Mouse (Mus musculus): ENCODE results near the gene Prkar1b. TPM values are rescaled to one million over a fixed set of nuclear protein-coding genes. Genes with fewer than 3 reads are reported as not detected.
A peak's percentile ranks its signal among the peaks of the same experiment; 100 is the strongest.

Gene Prkar1b
- polyA plus RNA-seq, 1 experiment from 2014 or later: 8.3 TPM

- no peaks in the 10 kb centered on the region for H3K27me3 ChIP-seq (ENCODE audit: insufficient read depth, poor library complexity, severe bottlenecking)
- peaks cover 29% of the 10 kb centered on the region for H3K4me1 ChIP-seq
- H3K27ac ChIP-seq: no peak overlapping the region
- no peak for DNase-seq (ENCODE audit: low spot score)
- no peaks in the 10 kb centered on the region for H3K9me3 ChIP-seq
- H3K4me3 ChIP-seq: no peak overlapping the region
- H3K36me3 ChIP-seq: no peaks in the 10 kb centered on the region
- WGBS: 89% methylated on average over 5 of the region's 5 CpGs
Observed at GRCm38 (mm10) chr5:139088173-139088572, 61.6 kb downstream of the Prkar1b start.

- Histone ChIP-seq H3K9me3 (no peaks in the 10 kb centered on the region), H3K27me3 (ENCODE audit: insufficient read depth, poor library complexity, severe bottlenecking) (no peaks in the 10 kb centered on the region), H3K4me1 (peaks cover 50% of the 10 kb centered on the region), H3K27ac (0 out of 2 replicates have a peak overlapping the region, but pooled peaks have one; percentile 69), H3K36me3 (no peaks in the 10 kb centered on the region), H3K4me3 (no peak overlapping the region)
- peak; percentile 87 for DNase-seq (ENCODE audit: low spot score)
- whole genome bisulfite sequencing: 68% methylated on average over 7 of the region's 7 CpGs
Observed at GRCm38 (mm10) chr5:139084831-139085519, 64.8 kb downstream of the Prkar1b start.

DNA sequence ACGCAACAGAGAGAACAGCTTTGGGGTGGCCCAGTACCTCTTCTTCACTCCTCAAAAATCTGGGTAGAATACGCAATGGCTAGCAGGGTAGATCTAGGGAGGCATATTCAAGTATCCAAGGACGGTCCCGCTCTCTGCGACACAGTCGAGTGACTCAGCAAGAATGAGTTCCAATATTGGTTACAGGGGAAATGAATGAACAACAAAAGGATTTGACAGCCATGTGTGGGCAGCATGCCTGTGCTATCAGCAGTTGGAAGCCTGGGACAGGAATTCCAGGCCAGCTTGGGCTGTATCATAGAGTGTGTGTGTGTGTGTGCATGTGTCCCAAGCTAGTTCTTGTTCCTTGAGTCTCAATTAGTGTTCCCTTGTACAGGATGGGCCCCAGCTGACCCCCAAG, 65.5 kb downstream of the Prkar1b start:
- WGBS: 62% methylated on average over 6 of the region's 6 CpGs
- no peaks in the 10 kb centered on the region for H3K36me3 ChIP-seq
- no peaks in the 10 kb centered on the region for H3K9me3 ChIP-seq
- DNase-seq (ENCODE audit: low spot score): no peak
- no peak overlapping the region for H3K4me3 ChIP-seq
- H3K27ac ChIP-seq: peak overlapping the region; percentile 69
- peaks cover 50% of the 10 kb centered on the region for H3K4me1 ChIP-seq
- no peaks in the 10 kb centered on the region for H3K27me3 ChIP-seq (ENCODE audit: insufficient read depth, poor library complexity, severe bottlenecking)

GRCm38 (mm10) chr5:139083841-139084240, 66.0 kb downstream of the Prkar1b start:
- Histone ChIP-seq H3K36me3 (no peaks in the 10 kb centered on the region), H3K27ac (peak overlapping the region; percentile 69), H3K4me3 (no peak overlapping the region), H3K27me3 (ENCODE audit: insufficient read depth, poor library complexity, severe bottlenecking) (no peaks in the 10 kb centered on the region), H3K9me3 (no peaks in the 10 kb centered on the region), H3K4me1 (peaks cover 50% of the 10 kb centered on the region)
- WGBS: 75% methylated on average over 4 of the region's 4 CpGs
- DNase-seq (ENCODE audit: low spot score): no peak

GRCm38 (mm10) chr5:139081370-139081769, 68.4 kb downstream of the Prkar1b start:
- H3K4me3 ChIP-seq: no peak overlapping the region
- peaks cover 62% of the 10 kb centered on the region for H3K4me1 ChIP-seq
- WGBS: 18% methylated on average over 6 of the region's 6 CpGs
- DNase-seq (ENCODE audit: low spot score): peak; percentile 87
- H3K27me3 ChIP-seq (ENCODE audit: insufficient read depth, poor library complexity, severe bottlenecking): no peaks in the 10 kb centered on the region
- no peaks in the 10 kb centered on the region for H3K9me3 ChIP-seq
- peak overlapping the region; percentile 88 for H3K27ac ChIP-seq
- no peaks in the 10 kb centered on the region for H3K36me3 ChIP-seq

DNA sequence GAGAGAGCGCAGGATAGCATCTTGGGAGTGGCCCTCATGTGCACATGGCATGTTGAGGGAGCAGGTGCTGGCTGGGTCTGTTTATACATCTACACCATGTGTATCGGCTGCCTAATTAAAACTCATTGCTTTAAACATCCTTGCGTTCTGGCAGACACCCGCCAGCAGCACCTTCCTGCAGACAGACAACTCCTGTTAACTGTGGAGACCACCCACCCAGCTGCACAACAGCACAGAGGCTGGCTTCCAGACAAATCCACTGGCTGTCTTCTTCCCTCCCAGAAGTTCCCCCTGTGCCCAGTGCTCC, 71.7 kb downstream of the Prkar1b start:
- peak overlapping the region; percentile 32 for H3K27ac ChIP-seq
- no peaks in the 10 kb centered on the region for H3K27me3 ChIP-seq (ENCODE audit: insufficient read depth, poor library complexity, severe bottlenecking)
- H3K4me1 ChIP-seq: peaks cover 49% of the 10 kb centered on the region
- DNase-seq (ENCODE audit: low spot score): no peak
- no peaks in the 10 kb centered on the region for H3K9me3 ChIP-seq
- no peaks in the 10 kb centered on the region for H3K36me3 ChIP-seq
- no peak overlapping the region for H3K4me3 ChIP-seq
- WGBS: 69% methylated on average over 4 of the region's 4 CpGs

- Histone ChIP-seq H3K27me3 (ENCODE audit: insufficient read depth, poor library complexity, severe bottlenecking) (no peaks in the 10 kb centered on the region), H3K4me1 (peaks cover 43% of the 10 kb centered on the region), H3K27ac (peak overlapping the region; percentile 32), H3K4me3 (no peak overlapping the region), H3K9me3 (no peaks in the 10 kb centered on the region), H3K36me3 (no peaks in the 10 kb centered on the region)
- DNase-seq (ENCODE audit: low spot score): no peak
- 66% methylated on average over 11 of the region's 11 CpGs for WGBS
Observed at GRCm38 (mm10) chr5:139077311-139078155, 72.3 kb downstream of the Prkar1b start.

GRCm38 (mm10) chr5:139076450-139076849, 73.4 kb downstream of the Prkar1b start:
- DNase-seq (ENCODE audit: low spot score): no peak
- Histone ChIP-seq H3K27me3 (ENCODE audit: insufficient read depth, poor library complexity, severe bottlenecking) (no peaks in the 10 kb centered on the region), H3K27ac (no peak overlapping the region), H3K4me3 (no peak overlapping the region), H3K36me3 (no peaks in the 10 kb centered on the region), H3K9me3 (no peaks in the 10 kb centered on the region), H3K4me1 (peaks cover 34% of the 10 kb centered on the region)
- WGBS: 81% methylated on average over 7 of the region's 7 CpGs

DNA sequence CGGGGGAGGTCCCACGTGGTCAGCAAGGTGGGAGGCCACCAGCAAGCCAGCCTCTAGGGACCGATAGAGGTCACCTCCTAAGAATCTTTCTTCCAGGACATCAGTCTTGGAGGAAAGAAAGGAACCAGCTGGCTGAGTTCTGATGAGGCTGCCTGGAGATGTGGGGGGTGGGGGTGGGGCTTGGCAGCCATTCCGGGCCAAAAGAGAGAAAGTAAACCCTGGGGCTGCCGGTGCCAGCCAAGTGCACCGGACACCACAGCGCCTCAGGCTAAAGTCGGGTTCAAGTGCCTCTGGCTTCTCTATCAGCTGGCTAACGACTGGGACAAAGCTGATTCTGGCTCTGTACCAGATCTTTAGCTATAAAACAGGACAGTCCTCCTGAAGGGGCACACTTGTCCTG, 74.0 kb downstream of the Prkar1b start:
- WGBS: 43% methylated on average over 9 of the region's 9 CpGs
- Histone ChIP-seq H3K27ac (no peak overlapping the region), H3K36me3 (no peaks in the 10 kb centered on the region)

DNA sequence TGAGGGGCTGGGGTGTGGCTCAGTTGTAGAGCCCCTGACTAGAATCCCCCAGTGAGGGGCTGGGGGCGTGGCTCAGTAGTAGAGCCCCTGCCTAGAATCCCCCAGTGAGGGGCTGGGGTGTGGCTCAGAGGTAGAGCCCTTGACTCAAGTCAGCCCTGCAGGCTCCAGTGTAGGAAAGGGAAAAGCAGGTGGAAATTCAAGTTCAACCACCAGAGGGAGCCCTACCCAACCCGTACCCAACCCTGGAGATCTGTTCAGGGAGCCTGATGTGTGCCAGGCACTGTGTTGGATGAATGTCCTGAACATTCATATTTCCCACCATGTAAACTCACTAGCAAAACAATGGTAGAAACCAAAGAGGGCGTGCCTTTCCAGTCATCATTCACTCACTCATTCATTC, 74.7 kb downstream of the Prkar1b start:
- WGBS: 35% methylated on average over 3 of the region's 3 CpGs
- no peak for DNase-seq (ENCODE audit: low spot score)
- Histone ChIP-seq H3K4me3 (no peak overlapping the region), H3K9me3 (no peaks in the 10 kb centered on the region), H3K27me3 (ENCODE audit: insufficient read depth, poor library complexity, severe bottlenecking) (no peaks in the 10 kb centered on the region), H3K36me3 (no peaks in the 10 kb centered on the region), H3K27ac (no peak overlapping the region), H3K4me1 (peaks cover 29% of the 10 kb centered on the region)

More for the DNA sequence above, 74.0 kb downstream of the Prkar1b start:
- H3K4me3 ChIP-seq: no peak overlapping the region
- peaks cover 29% of the 10 kb centered on the region for H3K4me1 ChIP-seq
- no peaks in the 10 kb centered on the region for H3K27me3 ChIP-seq (ENCODE audit: insufficient read depth, poor library complexity, severe bottlenecking)
- no peak for DNase-seq (ENCODE audit: low spot score)
- H3K9me3 ChIP-seq: no peaks in the 10 kb centered on the region

DNA sequence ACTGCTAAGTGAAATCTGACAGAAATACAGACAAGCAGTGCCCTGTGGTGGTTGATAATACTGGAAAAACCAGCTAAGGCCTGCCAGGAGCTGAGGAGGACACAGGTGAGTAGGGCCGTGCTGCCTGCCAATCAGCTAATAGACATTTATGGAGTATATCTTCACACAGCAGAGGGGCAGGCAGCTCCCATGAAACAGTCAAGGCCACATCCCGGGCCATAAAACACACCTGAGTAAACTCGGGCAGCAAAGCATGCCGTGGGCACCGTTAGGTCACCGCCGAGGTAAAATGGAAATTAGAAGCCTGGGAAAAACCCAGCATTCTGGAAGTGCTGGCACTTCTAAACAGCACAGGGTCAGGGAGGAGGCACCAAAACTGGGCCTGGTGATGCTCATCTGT, 75.8 kb downstream of the Prkar1b start:
- no peaks in the 10 kb centered on the region for H3K27me3 ChIP-seq (ENCODE audit: insufficient read depth, poor library complexity, severe bottlenecking)
- DNase-seq (ENCODE audit: low spot score): no peak
- H3K36me3 ChIP-seq: no peaks in the 10 kb centered on the region
- H3K27ac ChIP-seq: no peak overlapping the region
- WGBS: 88% methylated on average over 7 of the region's 7 CpGs
- peaks cover 31% of the 10 kb centered on the region for H3K4me1 ChIP-seq
- H3K4me3 ChIP-seq: no peak overlapping the region
- no peaks in the 10 kb centered on the region for H3K9me3 ChIP-seq

DNA sequence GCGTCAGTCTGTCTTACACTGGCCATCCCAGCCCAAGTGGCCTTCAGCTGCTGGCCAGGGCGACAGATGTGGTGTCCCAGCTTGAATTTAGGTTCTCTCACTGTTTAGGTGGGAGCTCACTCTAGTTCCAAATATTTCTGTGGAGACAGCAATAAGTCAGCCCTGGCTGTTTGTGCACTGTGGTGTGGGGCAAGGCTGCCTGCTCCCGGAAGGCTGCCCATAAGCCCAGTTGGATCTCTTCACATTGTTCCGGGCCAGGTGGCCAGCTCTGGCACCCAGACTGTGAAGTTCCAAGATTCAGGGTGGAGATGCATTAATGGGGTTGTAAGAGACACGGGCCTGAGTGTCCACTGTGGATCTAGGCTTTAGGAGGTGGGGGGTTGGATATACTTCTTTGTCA, 76.9 kb downstream of the Prkar1b start:
- 85% methylated on average over 5 of the region's 5 CpGs for WGBS
- no peak for DNase-seq (ENCODE audit: low spot score)
- Histone ChIP-seq H3K4me1 (peaks cover 26% of the 10 kb centered on the region), H3K36me3 (no peaks in the 10 kb centered on the region), H3K27ac (no peak overlapping the region), H3K9me3 (no peaks in the 10 kb centered on the region), H3K4me3 (no peak overlapping the region), H3K27me3 (ENCODE audit: insufficient read depth, poor library complexity, severe bottlenecking) (no peaks in the 10 kb centered on the region)

DNA sequence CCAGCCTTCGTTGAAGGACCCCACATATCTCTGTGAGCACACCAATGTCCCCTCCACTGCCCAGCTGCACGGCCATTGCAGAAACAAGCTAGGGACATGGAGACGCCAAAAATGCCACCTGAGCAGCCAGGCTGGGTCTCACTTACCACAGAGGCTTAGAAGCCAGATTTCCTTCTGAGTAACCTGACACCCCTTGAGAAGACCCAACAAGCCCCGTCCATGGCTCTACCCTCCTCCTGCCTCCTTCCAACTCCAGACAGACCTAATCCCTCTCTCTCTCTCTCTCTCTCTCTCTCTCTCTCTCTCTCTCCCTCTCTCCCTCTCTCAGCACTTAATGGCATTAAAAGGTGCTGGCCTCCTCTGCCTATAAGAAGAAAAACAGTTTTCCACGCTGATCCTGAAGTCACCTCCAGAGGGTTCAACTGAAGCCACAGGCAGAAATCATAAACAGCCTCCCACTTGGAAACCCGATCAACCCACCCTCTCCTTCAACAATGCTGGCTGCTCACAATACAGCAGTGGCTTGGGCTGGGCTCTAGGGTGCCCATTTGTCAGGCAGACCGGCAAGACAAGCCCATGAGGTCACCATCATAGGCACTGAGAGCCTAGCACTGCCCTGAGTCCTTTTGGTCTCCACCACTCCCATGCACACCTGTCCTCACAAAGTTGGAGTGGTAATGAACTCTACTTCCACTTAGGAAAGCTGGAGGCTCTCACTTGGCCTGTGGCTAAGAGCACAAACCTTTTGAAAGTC, 82.8 kb downstream of the Prkar1b start:
- no peak overlapping the region for H3K27ac ChIP-seq
- 36% methylated on average over 7 of the region's 7 CpGs for WGBS

More for the DNA sequence above, 82.8 kb downstream of the Prkar1b start:
- H3K9me3 ChIP-seq: no peaks in the 10 kb centered on the region
- no peak for DNase-seq (ENCODE audit: low spot score)
- no peaks in the 10 kb centered on the region for H3K27me3 ChIP-seq (ENCODE audit: insufficient read depth, poor library complexity, severe bottlenecking)
- H3K4me3 ChIP-seq: no peak overlapping the region
- H3K36me3 ChIP-seq: no peaks in the 10 kb centered on the region
- H3K4me1 ChIP-seq: peaks cover 11% of the 10 kb centered on the region; the same call in 1 of the 2 replicates
